In genomic region chr4:117373324-117374077, GRCm38 (mm10) we compare ENCODE assay signal across 9 mouse cellular contexts.
DNase-seq lines count a peak whose midpoint lies in the region; ATAC-seq and TF ChIP-seq lines count a peak whose summit lies in the region.
"Had no signal": no experiment of that assay in that cellular context is flagged by ENCODE, and none has a peak within 500 bp of the region (broad histone marks: within the 10 kb centered on the region; RNA-seq: fewer than 3 reads in every experiment).

No protein-coding gene starts in this region.

- no peak overlapping the region for H3K9ac ChIP-seq in intestine, embryonic 14.5 days (ENCODE audit: low read length)
- H3K9ac ChIP-seq in intestine, postnatal 0 days (ENCODE audit: low read depth, low read length), result no peak overlapping the region
- no peak overlapping the region; the same call in 1 of the 2 replicates for H3K9ac ChIP-seq in midbrain, embryonic 14.5 days (replicated peaks; ENCODE audit: low read length)

- ATAC-seq in intestine, embryonic 14.5 days (replicated peaks; ENCODE audit: low FRiP score, low TSS enrichment, low read depth), result peak; percentile 75
- ATAC-seq in intestine, postnatal 0 days, result no peak
- peak; percentile 78 for ATAC-seq in midbrain, embryonic 14.5 days (ENCODE audit: low FRiP score, low TSS enrichment)
- no peak for ATAC-seq in frontal cortex, adult (ENCODE audit: low TSS enrichment)

- WGBS in intestine, embryonic 14.5 days, result 10% methylated on average over 16 of the region's 16 CpGs
- 25% methylated on average over 16 of the region's 16 CpGs for whole genome bisulfite sequencing in intestine, postnatal 0 days
- under 1% methylated on average over 16 of the region's 16 CpGs for WGBS in hindbrain, embryonic 10.5 days
- WGBS in midbrain, embryonic 14.5 days, result 0% methylated on average over 16 of the region's 16 CpGs

- H3K4me3 ChIP-seq in intestine, embryonic 14.5 days (ENCODE audit: low read depth, low read length), result no peak overlapping the region
- H3K4me3 ChIP-seq in intestine, postnatal 0 days (ENCODE audit: low read depth, low read length), result no peak overlapping the region
- H3K4me3 ChIP-seq in hindbrain, embryonic 10.5 days, result peak overlapping the region; percentile 39
- H3K4me3 ChIP-seq in midbrain, embryonic 14.5 days (replicated peaks; ENCODE audit: low read depth, low read length), result no peak overlapping the region
- H3K4me3 ChIP-seq: megakaryocyte, embryonic 14.5 days had no signal

- DNase-seq in intestine, embryonic 14.5 days (ENCODE audit: low spot score), result peak; percentile 66
- peak; percentile 99 for DNase-seq in ZHBTc4 (ENCODE audit: low read depth, low spot score)
- DNase-seq in hindbrain, embryonic 10.5 days (ENCODE audit: low spot score), result peak; percentile 88
- peak; percentile 76 for DNase-seq in midbrain, embryonic 14.5 days
- DNase-seq in adrenal gland, postnatal 10 days, result no peak
- no peak for DNase-seq in thymus, postnatal 36 days

- H3K27me3 ChIP-seq in intestine, embryonic 14.5 days (replicated peaks; ENCODE audit: control insufficient read depth, insufficient read depth, low read length), result no peaks in the 10 kb centered on the region
- H3K27me3 ChIP-seq in intestine, postnatal 0 days (replicated peaks; ENCODE audit: control insufficient read depth, insufficient read depth, low read length), result peaks cover 11% of the 10 kb centered on the region; the same call in 1 of the 2 replicates
- peaks cover 100% of the 10 kb centered on the region for H3K27me3 ChIP-seq in hindbrain, embryonic 10.5 days (ENCODE audit: insufficient read depth, poor library complexity, severe bottlenecking)
- H3K27me3 ChIP-seq in midbrain, embryonic 14.5 days (ENCODE audit: control insufficient read depth, insufficient read depth, low read length), result peaks cover 74% of the 10 kb centered on the region

- H3K9me3 ChIP-seq in intestine, embryonic 14.5 days (ENCODE audit: control insufficient read depth, low read length), result no peaks in the 10 kb centered on the region
- H3K9me3 ChIP-seq in intestine, postnatal 0 days (ENCODE audit: control insufficient read depth), result no peaks in the 10 kb centered on the region
- H3K9me3 ChIP-seq in hindbrain, embryonic 10.5 days, result peaks cover 1% of the 10 kb centered on the region; the same call in 1 of the 2 replicates
- H3K9me3 ChIP-seq in midbrain, embryonic 14.5 days (ENCODE audit: control insufficient read depth, low read length), result no peaks in the 10 kb centered on the region

- H3K36me3 ChIP-seq in intestine, embryonic 14.5 days (ENCODE audit: control insufficient read depth, insufficient read depth, low read length), result no peaks in the 10 kb centered on the region
- no peaks in the 10 kb centered on the region for H3K36me3 ChIP-seq in intestine, postnatal 0 days (ENCODE audit: control insufficient read depth, insufficient read depth)
- H3K36me3 ChIP-seq in hindbrain, embryonic 10.5 days, result 0 out of 2 replicates have a peak, but pooled peaks cover 2% of the 10 kb centered on the region
- no peaks in the 10 kb centered on the region for H3K36me3 ChIP-seq in midbrain, embryonic 14.5 days (ENCODE audit: control insufficient read depth, insufficient read depth, low read length)

- peak overlapping the region; percentile 36 for H3K4me2 ChIP-seq in intestine, embryonic 14.5 days (ENCODE audit: low read length)
- H3K4me2 ChIP-seq in intestine, postnatal 0 days (replicated peaks; ENCODE audit: low read depth), result no peak overlapping the region
- H3K4me2 ChIP-seq in midbrain, embryonic 14.5 days (ENCODE audit: low read length), result peak overlapping the region; percentile 39

- no peak for TF ChIP-seq CTCF in intestine, postnatal 0 days (IDR thresholded peaks at IDR 0.05; ENCODE audit: low read depth)

- peaks cover 14% of the 10 kb centered on the region for H3K4me1 ChIP-seq in intestine, embryonic 14.5 days (replicated peaks; ENCODE audit: control insufficient read depth, insufficient read depth, low read length)
- H3K4me1 ChIP-seq in intestine, postnatal 0 days (replicated peaks; ENCODE audit: control insufficient read depth, insufficient read depth, low read length), result peaks cover 3% of the 10 kb centered on the region; the same call in 1 of the 2 replicates
- H3K4me1 ChIP-seq in hindbrain, embryonic 10.5 days (replicated peaks), result peaks cover 82% of the 10 kb centered on the region
- peaks cover 23% of the 10 kb centered on the region for H3K4me1 ChIP-seq in midbrain, embryonic 14.5 days (ENCODE audit: control insufficient read depth, insufficient read depth, low read length)

- H3K27ac ChIP-seq in intestine, embryonic 14.5 days (ENCODE audit: low read depth), result no peak overlapping the region
- H3K27ac ChIP-seq in intestine, postnatal 0 days (ENCODE audit: low read depth, low read length), result no peak overlapping the region
- H3K27ac ChIP-seq in hindbrain, embryonic 10.5 days, result peak overlapping the region; percentile 85
- H3K27ac ChIP-seq in midbrain, embryonic 14.5 days (replicated peaks; ENCODE audit: low read depth, low read length), result 0 out of 2 replicates have a peak overlapping the region, but pooled peaks have one; percentile 10

Comparison
In these comparisons a context has a peak if more than half of its experiments do, and no peak if none do; other contexts are left out.
1. ATAC-seq: peak in intestine, embryonic 14.5 days (single experiment) and midbrain, embryonic 14.5 days (single experiment); none in intestine, postnatal 0 days (single experiment) and frontal cortex, adult (single experiment).
2. DNase-seq: peak in intestine, embryonic 14.5 days (single experiment), ZHBTc4 (single experiment), hindbrain, embryonic 10.5 days (single experiment) and midbrain, embryonic 14.5 days (single experiment); none in adrenal gland, postnatal 10 days (single experiment) and thymus, postnatal 36 days (0 of 2).
3. H3K27ac ChIP-seq: peak in hindbrain, embryonic 10.5 days (single experiment) and midbrain, embryonic 14.5 days (single experiment); none in intestine, embryonic 14.5 days (single experiment) and intestine, postnatal 0 days (single experiment).